Mouse (Mus musculus) neural tube, embryonic 14.5 days (tissue): Measurements from ENCODE around the gene Atxn10. TPM values are rescaled to one million over a fixed set of nuclear protein-coding genes. Genes with fewer than 3 reads are reported as not detected.
"Not testable (repeated sequence)": the region's sequence is repeated elsewhere in the genome, so short reads cannot be mapped to it uniquely, and the experiment has no call there.

ENCODE experiments used
- ATAC-seq: fragments of 200-750 bp; cut with Nextera tagmentation; 2 replicates; pipeline ENCODE4 v1.8.0; 2017; ENCODE audit warnings: low read depth, mild to moderate bottlenecking, moderate TSS enrichment, moderate library complexity
- H3K27ac ChIP-seq: fragments of 300-500 bp; sonication (generic); 2 replicates; pipeline ENCODE4 v1.5.1; 2014; ENCODE audit warnings: low read depth, mild to moderate bottlenecking, control low read depth, low read length, moderate library complexity, mixed read lengths
- H3K27me3 ChIP-seq: fragments of 300-500 bp; sonication (generic); 2 replicates; pipeline ENCODE4 v1.6.1; 2014; ENCODE audit warnings: low read length; ENCODE audit not compliant: control insufficient read depth, insufficient read depth
- H3K36me3 ChIP-seq: fragments of 300-500 bp; sonication (generic); 2 replicates; pipeline ENCODE4 v1.6.1; 2014; ENCODE audit warnings: low read length, mixed read lengths; ENCODE audit not compliant: control insufficient read depth, insufficient read depth
- H3K4me1 ChIP-seq: fragments of 300-500 bp; sonication (generic); 2 replicates; pipeline ENCODE4 v1.6.1; 2014; ENCODE audit warnings: low read length; ENCODE audit not compliant: control insufficient read depth, insufficient read depth
- H3K4me2 ChIP-seq: fragments of 300-500 bp; sonication (generic); 2 replicates; pipeline ENCODE4 v1.6.1; 2014; ENCODE audit warnings: mild to moderate bottlenecking, low read depth, low read length, control low read depth
- H3K4me3 ChIP-seq: fragments of 300-500 bp; sonication (generic); 2 replicates; pipeline ENCODE4 v1.5.1; 2014; ENCODE audit warnings: low read depth, low read length, control low read depth, mixed read lengths
- H3K9ac ChIP-seq: fragments of 300-500 bp; sonication (generic); replicated peaks from 2 replicates; pipeline ENCODE4 v1.6.1; 2014; ENCODE audit warnings: low read depth, mild to moderate bottlenecking, control low read depth, low read length, mixed read lengths
- H3K9me3 ChIP-seq: fragments of 300-500 bp; sonication (generic); 2 replicates; pipeline ENCODE4 v1.6.1; 2016; ENCODE audit warnings: low read length; ENCODE audit not compliant: control insufficient read depth
- WGBS: fragments of 180-500 bp; shearing (Covaris S2); extraction: QIAGEN DNeasy Blood & Tissue Kit; methylation state at CpG from one replicate; pipeline ENCODE4 v1.1.7; 2014; 5-methylcytosine and 5-hydroxymethylcytosine counted together
- polyA plus RNA-seq: library from polyadenylated mRNA; unstranded; fragments of >200 nt; fragmentation: Nextera tagmentation; extraction: Ambion mirVana; gene quantifications from 2 replicates; pipeline ENCODE4 v1.2.1, GENCODE M21; 2014

Gene Atxn10
- polyA plus RNA-seq, 1 experiment from 2014 or later: 572 TPM

- not testable (repeated sequence) for H3K4me1 ChIP-seq, H3K27ac ChIP-seq, H3K27me3 ChIP-seq, H3K4me3 ChIP-seq, H3K9me3 ChIP-seq, H3K9ac ChIP-seq, H3K36me3 ChIP-seq, ATAC-seq, H3K4me2 ChIP-seq
- WGBS: 84% methylated on average over 2 of the region's 2 CpGs
These were observed 7.6 kb upstream of the Atxn10 start for GRCm38 (mm10) chr15:85328455-85328854.

GRCm38 (mm10) chr15:85329096-85329495 is 6.9 kb upstream of the Atxn10 start:
- H3K4me1 ChIP-seq: no peaks in the 10 kb centered on the region
- H3K27me3 ChIP-seq: no peaks in the 10 kb centered on the region
- no peaks in the 10 kb centered on the region for H3K36me3 ChIP-seq
- ATAC-seq: no peak
- WGBS: 96% methylated on average over 5 of the region's 5 CpGs
- H3K27ac ChIP-seq: no peak overlapping the region
- H3K4me3 ChIP-seq: no peak overlapping the region
- H3K9ac ChIP-seq: no peak overlapping the region
- no peaks in the 10 kb centered on the region for H3K9me3 ChIP-seq
- no peak overlapping the region for H3K4me2 ChIP-seq

DNA sequence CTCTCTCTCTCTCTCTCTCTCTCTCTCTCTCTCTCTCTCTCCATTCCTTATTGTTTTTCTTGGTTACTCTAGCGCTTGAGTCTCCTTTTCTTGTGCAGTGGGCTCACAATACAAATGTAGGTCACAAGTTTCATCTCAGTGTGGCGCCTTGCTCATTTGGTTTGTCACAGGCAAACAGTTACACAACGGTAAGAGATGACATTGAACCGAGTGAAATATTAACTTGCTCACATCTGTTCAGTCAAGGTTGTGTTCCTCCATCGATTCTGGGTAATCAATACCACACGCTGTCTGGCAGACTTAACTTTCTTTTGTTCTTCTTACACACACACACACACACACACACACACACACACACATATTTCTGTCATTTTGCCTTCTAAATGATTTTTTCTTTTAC is 6.0 kb upstream of the Atxn10 start:
- H3K4me2 ChIP-seq: no peak overlapping the region
- H3K36me3 ChIP-seq: no peaks in the 10 kb centered on the region
- H3K4me3 ChIP-seq: no peak overlapping the region
- H3K9ac ChIP-seq: no peak overlapping the region
- H3K4me1 ChIP-seq: no peaks in the 10 kb centered on the region
- ATAC-seq: no peak
- H3K27ac ChIP-seq: no peak overlapping the region
- WGBS: 91% methylated on average over 6 of the region's 6 CpGs
- no peaks in the 10 kb centered on the region for H3K9me3 ChIP-seq
- H3K27me3 ChIP-seq: no peaks in the 10 kb centered on the region

GRCm38 (mm10) chr15:85333511-85333910 is 2.5 kb upstream of the Atxn10 start:
- WGBS: 88% methylated on average over 6 of the region's 6 CpGs
- H3K36me3 ChIP-seq, H3K4me3 ChIP-seq, ATAC-seq, H3K4me2 ChIP-seq, H3K27me3 ChIP-seq, H3K9me3 ChIP-seq, H3K9ac ChIP-seq, H3K27ac ChIP-seq: not testable (repeated sequence)
- H3K4me1 ChIP-seq: peaks cover 13% of the 10 kb centered on the region; the same call in 1 of the 2 replicates

- Histone ChIP-seq H3K4me2 (no peak overlapping the region), H3K9ac (no peak overlapping the region), H3K4me1 (peaks cover 13% of the 10 kb centered on the region; the same call in 1 of the 2 replicates), H3K36me3 (no peaks in the 10 kb centered on the region), H3K9me3 (no peaks in the 10 kb centered on the region), H3K27me3 (no peaks in the 10 kb centered on the region; the same call in 1 of the 2 replicates), H3K4me3 (no peak overlapping the region), H3K27ac (no peak overlapping the region)
- ATAC-seq: no peak
- 69% methylated on average over 3 of the region's 3 CpGs for WGBS
These were observed 1.8 kb upstream of the Atxn10 start for GRCm38 (mm10) chr15:85334234-85334633.

DNA sequence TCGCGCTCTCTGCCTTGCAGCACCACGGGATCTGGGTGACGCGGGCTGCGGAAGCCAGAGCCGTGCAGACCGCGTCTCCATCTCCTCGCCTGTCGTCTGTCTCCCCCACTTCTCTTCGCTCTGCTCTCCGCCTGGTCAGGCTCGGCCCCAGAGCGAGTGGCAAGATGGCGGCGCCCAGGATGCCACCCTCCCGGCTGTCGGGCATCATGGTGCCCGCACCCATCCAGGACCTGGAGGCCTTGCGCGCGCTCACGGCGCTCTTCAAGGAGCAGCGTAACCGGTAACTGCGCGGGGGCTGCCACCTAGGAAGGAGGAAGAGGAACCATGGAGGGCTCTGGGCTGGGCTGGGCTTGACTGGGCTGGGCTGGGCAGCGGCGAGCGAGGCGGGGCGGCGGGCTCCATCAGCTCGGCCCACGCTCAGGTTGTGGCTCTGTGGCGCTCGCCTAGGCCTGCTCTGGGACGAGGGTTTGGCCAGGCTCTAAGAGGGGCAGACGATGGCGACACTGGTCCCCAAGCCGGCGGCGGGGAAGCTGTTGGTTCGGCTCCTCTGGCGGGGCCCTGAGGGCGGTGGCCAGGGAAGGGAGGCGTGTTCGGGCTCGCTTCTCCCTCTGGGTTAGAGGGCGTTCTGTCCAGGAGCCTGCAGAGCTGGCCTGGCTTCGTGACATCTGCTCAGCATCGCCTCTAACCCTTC is 401 bp downstream of the Atxn10 start:
- peak overlapping the region; percentile 96 for H3K9ac ChIP-seq
- H3K4me3 ChIP-seq: peak overlapping the region; percentile 96
- peak overlapping the region; percentile 76 for H3K4me2 ChIP-seq
- H3K27ac ChIP-seq: peak overlapping the region; percentile 98
- H3K36me3 ChIP-seq: no peaks in the 10 kb centered on the region
- peak; percentile 95 for ATAC-seq
- H3K9me3 ChIP-seq: no peaks in the 10 kb centered on the region
- H3K27me3 ChIP-seq: no peaks in the 10 kb centered on the region; the same call in 1 of the 2 replicates
- WGBS: 0% methylated on average over 49 of the region's 54 CpGs
- H3K4me1 ChIP-seq: peaks cover 13% of the 10 kb centered on the region; the same call in 1 of the 2 replicates

GRCm38 (mm10) chr15:85337219-85337618 is 1.2 kb downstream of the Atxn10 start:
- Histone ChIP-seq H3K36me3 (no peaks in the 10 kb centered on the region), H3K4me3 (peak overlapping the region; percentile 96), H3K9ac (peak overlapping the region; percentile 96), H3K27ac (peak overlapping the region; percentile 98), H3K4me1 (peaks cover 13% of the 10 kb centered on the region; the same call in 1 of the 2 replicates), H3K4me2 (peak overlapping the region; percentile 76), H3K27me3 (no peaks in the 10 kb centered on the region; the same call in 1 of the 2 replicates), H3K9me3 (no peaks in the 10 kb centered on the region)
- 46% methylated on average over 9 of the region's 9 CpGs for WGBS
- ATAC-seq: no peak

DNA sequence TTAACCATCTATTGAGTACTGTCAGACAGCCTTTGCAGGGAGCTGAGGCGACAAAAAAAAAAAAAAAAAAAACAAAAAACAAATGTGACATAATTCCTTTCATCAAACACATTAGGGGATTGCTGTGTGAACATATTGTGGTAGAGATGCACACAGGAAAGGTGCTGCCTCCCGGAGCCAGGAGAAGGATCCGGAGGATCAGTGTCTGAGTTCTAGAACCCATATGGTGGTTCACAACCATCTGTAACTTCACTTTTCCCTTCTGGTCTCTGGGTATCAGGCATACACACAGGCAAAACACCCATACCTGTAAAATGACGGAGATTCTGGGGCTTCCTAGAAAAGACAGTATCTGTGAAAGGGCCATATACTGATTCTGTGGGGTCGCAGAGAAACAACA is 1.9 kb downstream of the Atxn10 start:
- Histone ChIP-seq H3K4me2 (peak overlapping the region; percentile 76), H3K36me3 (no peaks in the 10 kb centered on the region), H3K9ac (no peak overlapping the region), H3K4me1 (peaks cover 13% of the 10 kb centered on the region; the same call in 1 of the 2 replicates), H3K9me3 (no peaks in the 10 kb centered on the region), H3K27me3 (no peaks in the 10 kb centered on the region; the same call in 1 of the 2 replicates), H3K4me3 (no peak overlapping the region), H3K27ac (no peak overlapping the region)
- WGBS: 92% methylated on average over 5 of the region's 5 CpGs
- ATAC-seq: no peak

DNA sequence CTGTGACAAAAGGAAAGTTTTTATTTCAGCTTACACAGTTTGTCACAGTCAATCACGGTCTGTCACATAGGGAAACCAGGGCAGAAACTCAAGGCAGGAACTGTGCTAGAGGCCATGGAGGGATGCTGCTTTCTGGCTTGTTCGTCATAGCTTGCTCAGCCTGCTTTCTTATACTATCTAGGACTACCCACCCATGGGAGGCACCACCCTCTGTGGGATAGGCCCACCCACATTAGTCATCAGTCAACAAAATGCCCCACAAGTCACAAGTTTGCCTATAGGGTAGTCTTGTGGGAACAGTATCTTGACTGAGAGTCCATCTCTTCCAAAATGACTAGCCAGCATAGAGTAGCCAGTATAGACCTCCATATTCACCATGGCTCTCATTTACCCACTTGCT is 6.2 kb downstream of the Atxn10 start:
- H3K4me2 ChIP-seq: no peak overlapping the region

More for the DNA sequence above, 6.2 kb downstream of the Atxn10 start:
- Histone ChIP-seq H3K27ac (no peak overlapping the region), H3K9me3 (no peaks in the 10 kb centered on the region), H3K4me3 (no peak overlapping the region), H3K36me3 (no peaks in the 10 kb centered on the region), H3K4me1 (peaks cover 7% of the 10 kb centered on the region; the same call in 1 of the 2 replicates), H3K9ac (no peak overlapping the region), H3K27me3 (no peaks in the 10 kb centered on the region)
- whole genome bisulfite sequencing: 97% methylated on average over 2 of the region's 2 CpGs
- ATAC-seq: no peak
